Mouse (Mus musculus) heart, embryonic 11.5 days (tissue): Measurements from ENCODE around the gene 2610318N02Rik. TPM values are rescaled to one million over a fixed set of nuclear protein-coding genes. Genes with fewer than 3 reads are reported as not detected.
"Not testable (repeated sequence)": the region's sequence is repeated elsewhere in the genome, so short reads cannot be mapped to it uniquely, and the experiment has no call there.

Source experiments
- ATAC-seq: fragments of 200-750 bp; cut with Nextera tagmentation; replicated peaks from 2 replicates; pipeline ENCODE4 v1.8.0; 2017; ENCODE audit warnings: moderate library complexity; ENCODE audit not compliant: insufficient number of reproducible peaks, low FRiP score, low TSS enrichment
- H3K27ac ChIP-seq: fragments of 300-500 bp; sonication (generic); 2 replicates; pipeline ENCODE4 v1.5.1; 2014; ENCODE audit warnings: mild to moderate bottlenecking, low read depth, low read length
- H3K27me3 ChIP-seq: fragments of 300-500 bp; sonication (generic); 2 replicates; pipeline ENCODE4 v1.6.1; 2014; ENCODE audit warnings: mild to moderate bottlenecking, low read length, mixed read lengths; ENCODE audit not compliant: control insufficient read depth, insufficient read depth
- H3K36me3 ChIP-seq: fragments of 300-500 bp; sonication (generic); 2 replicates; pipeline ENCODE4 v1.6.1; 2014; ENCODE audit warnings: mild to moderate bottlenecking, low read length, moderate library complexity, mixed read lengths; ENCODE audit not compliant: control insufficient read depth, insufficient read depth
- H3K4me1 ChIP-seq: fragments of 300-500 bp; sonication (generic); 2 replicates; pipeline ENCODE4 v1.6.1; 2014; ENCODE audit warnings: low read length; ENCODE audit not compliant: control insufficient read depth, insufficient read depth
- H3K4me2 ChIP-seq: fragments of 300-500 bp; sonication (generic); 2 replicates; pipeline ENCODE4 v1.6.1; 2014; ENCODE audit warnings: mild to moderate bottlenecking, moderate library complexity
- H3K4me3 ChIP-seq: fragments of 300-500 bp; sonication (generic); 2 replicates; pipeline ENCODE4 v1.5.1; 2014; ENCODE audit warnings: low read depth, low read length
- H3K9ac ChIP-seq: fragments of 300-500 bp; sonication (generic); 2 replicates; pipeline ENCODE4 v1.6.1; 2014; ENCODE audit warnings: mild to moderate bottlenecking, low read depth, low read length, moderate library complexity
- H3K9me3 ChIP-seq: fragments of 300-500 bp; sonication (generic); replicated peaks from 2 replicates; pipeline ENCODE4 v1.6.1; 2016; ENCODE audit warnings: low read length; ENCODE audit not compliant: control insufficient read depth
- WGBS: fragments of 180-500 bp; shearing (Covaris S2); extraction: QIAGEN DNeasy Blood & Tissue Kit; methylation state at CpG from one replicate; pipeline ENCODE4 v1.1.7; 2014; ENCODE audit not compliant: insufficient replicate concordance; 5-methylcytosine and 5-hydroxymethylcytosine counted together
- polyA plus RNA-seq: library from polyadenylated mRNA; unstranded; fragments of >200 nt; fragmentation: Nextera tagmentation; extraction: Ambion mirVana; gene quantifications from 2 replicates; pipeline ENCODE4 v1.2.1, GENCODE M21; 2014

2610318N02Rik gene
- polyA plus RNA-seq = 37.0 and 41.5 TPM in 2 replicates

GRCm38 (mm10) chr16:17124871-17125520 lies at the start of gene 2610318N02Rik:
TSS of gene 2610318N02Rik (minus strand) at chr16:17125167.
- Histone ChIP-seq H3K4me2 (peak within 1 kb of the TSS; percentile 82), H3K4me3 (peak within 1 kb of the TSS; percentile 63), H3K27me3 (no peaks in the 10 kb centered on the region), H3K9ac (peak within 1 kb of the TSS; percentile 83), H3K4me1 (peaks cover 9% of the 10 kb centered on the region), H3K36me3 (peaks cover 3% of the 10 kb centered on the region), H3K27ac (peak within 1 kb of the TSS; percentile 43), H3K9me3 (no peaks in the 10 kb centered on the region)
- ATAC-seq = peak; percentile 90
- WGBS = under 1% methylated on average over 25 of the region's 25 CpGs

GRCm38 (mm10) chr16:17168049-17168448 lies 43.1 kb upstream of the 2610318N02Rik start:
- Histone ChIP-seq H3K4me2 (no peak overlapping the region), H3K27ac (no peak overlapping the region), H3K9me3 (no peaks in the 10 kb centered on the region), H3K4me1 (no peaks in the 10 kb centered on the region), H3K36me3 (peaks cover 27% of the 10 kb centered on the region), H3K9ac (no peak overlapping the region), H3K27me3 (no peaks in the 10 kb centered on the region), H3K4me3 (no peak overlapping the region)
- no peak for ATAC-seq
- 85% methylated on average over 5 of the region's 5 CpGs for WGBS

GRCm38 (mm10) chr16:17167179-17167578 lies 42.2 kb upstream of the 2610318N02Rik start:
- Histone ChIP-seq H3K36me3 (peaks cover 18% of the 10 kb centered on the region), H3K9me3 (no peaks in the 10 kb centered on the region), H3K4me2 (no peak overlapping the region), H3K9ac (no peak overlapping the region), H3K27me3 (no peaks in the 10 kb centered on the region), H3K4me1 (no peaks in the 10 kb centered on the region), H3K27ac (no peak overlapping the region), H3K4me3 (no peak overlapping the region)
- ATAC-seq = no peak

GRCm38 (mm10) chr16:17165478-17165877 lies 40.5 kb upstream of the 2610318N02Rik start:
- not testable (repeated sequence) for H3K4me3 ChIP-seq, H3K4me1 ChIP-seq, H3K9me3 ChIP-seq, H3K4me2 ChIP-seq, H3K9ac ChIP-seq, H3K27me3 ChIP-seq, ATAC-seq, H3K27ac ChIP-seq
- WGBS = 92% methylated on average over 1 of the region's 1 CpGs
- peaks cover 11% of the 10 kb centered on the region for H3K36me3 ChIP-seq

- H3K4me2 ChIP-seq = no peak overlapping the region
- no peaks in the 10 kb centered on the region for H3K4me1 ChIP-seq
- peaks cover 18% of the 10 kb centered on the region for H3K36me3 ChIP-seq
- ATAC-seq = no peak
- no peak overlapping the region for H3K4me3 ChIP-seq
- H3K9me3 ChIP-seq = no peaks in the 10 kb centered on the region
- no peaks in the 10 kb centered on the region for H3K27me3 ChIP-seq
- no peak overlapping the region for H3K27ac ChIP-seq
- 91% methylated on average over 2 of the region's 2 CpGs for WGBS
- H3K9ac ChIP-seq = no peak overlapping the region
These were observed 29.4 kb upstream of the 2610318N02Rik start for GRCm38 (mm10) chr16:17154346-17154745.

- no peak for ATAC-seq
- Histone ChIP-seq H3K36me3 (peaks cover 14% of the 10 kb centered on the region), H3K4me2 (no peak overlapping the region), H3K9ac (no peak overlapping the region), H3K27ac (no peak overlapping the region), H3K4me3 (no peak overlapping the region), H3K4me1 (peaks cover 11% of the 10 kb centered on the region), H3K9me3 (no peaks in the 10 kb centered on the region), H3K27me3 (peaks cover 3% of the 10 kb centered on the region; the same call in 1 of the 2 replicates)
- 94% methylated on average over 4 of the region's 4 CpGs for WGBS
These were observed 26.9 kb upstream of the 2610318N02Rik start for GRCm38 (mm10) chr16:17151874-17152273.

DNA sequence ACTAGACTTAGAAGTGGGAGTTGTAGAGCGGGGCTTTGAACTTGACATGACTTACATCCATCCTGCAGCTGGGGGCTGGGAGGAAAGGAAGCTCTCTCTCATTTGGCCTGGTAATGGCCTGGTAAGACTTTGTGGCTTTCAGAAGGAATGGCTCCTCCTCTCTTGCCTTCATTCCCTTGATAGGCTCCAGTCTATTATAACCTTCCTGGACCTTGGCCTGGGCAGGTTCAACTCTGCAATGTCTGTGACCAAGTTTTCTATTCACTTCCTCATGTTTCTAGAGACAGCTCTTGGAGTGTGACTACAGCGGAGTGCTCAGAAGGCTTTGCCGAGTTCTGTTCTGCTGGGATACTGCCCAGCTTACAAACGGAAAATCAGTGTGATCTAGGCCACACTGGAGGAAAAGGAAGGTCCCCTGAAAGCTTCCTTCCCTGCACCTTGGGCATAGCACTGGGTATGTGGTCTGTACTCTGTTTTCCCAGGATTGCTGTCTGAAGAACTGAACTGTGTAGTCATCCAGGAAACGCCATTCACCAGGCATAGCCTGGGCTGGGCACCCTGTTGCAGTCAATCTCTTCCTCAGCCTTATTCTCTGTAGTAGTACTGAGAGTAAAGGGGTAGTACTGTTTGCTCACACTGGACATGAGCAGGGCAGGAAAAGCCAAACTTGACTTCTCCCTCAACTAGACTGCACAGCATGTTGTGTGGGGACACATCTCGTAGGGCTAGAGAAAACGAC lies 25.7 kb upstream of the 2610318N02Rik start:
- ATAC-seq = no peak
- Histone ChIP-seq H3K4me2 (no peak overlapping the region), H3K9me3 (no peaks in the 10 kb centered on the region), H3K9ac (no peak overlapping the region), H3K4me3 (no peak overlapping the region), H3K27ac (no peak overlapping the region), H3K27me3 (peaks cover 3% of the 10 kb centered on the region; the same call in 1 of the 2 replicates), H3K4me1 (peaks cover 11% of the 10 kb centered on the region), H3K36me3 (peaks cover 14% of the 10 kb centered on the region)
- WGBS = 76% methylated on average over 7 of the region's 7 CpGs

GRCm38 (mm10) chr16:17148084-17148483 lies 23.1 kb upstream of the 2610318N02Rik start:
- H3K27ac ChIP-seq = no peak overlapping the region
- H3K36me3 ChIP-seq = peaks cover 9% of the 10 kb centered on the region
- peak overlapping the region; percentile 61 for H3K4me3 ChIP-seq
- H3K27me3 ChIP-seq = peaks cover 3% of the 10 kb centered on the region; the same call in 1 of the 2 replicates
- H3K4me2 ChIP-seq = peak overlapping the region; percentile 100
- H3K4me1 ChIP-seq = peaks cover 11% of the 10 kb centered on the region
- WGBS = 6% methylated on average over 16 of the region's 16 CpGs
- ATAC-seq = no peak
- H3K9ac ChIP-seq = no peak overlapping the region; the same call in 1 of the 2 replicates
- H3K9me3 ChIP-seq = no peaks in the 10 kb centered on the region
